Mouse (Mus musculus): Measurements from ENCODE around the gene Clybl. TPM values are rescaled to one million over a fixed set of nuclear protein-coding genes. Genes with fewer than 3 reads are reported as not detected.
A peak's percentile ranks its signal among the peaks of the same experiment; 100 is the strongest.

The Clybl gene
- polyA plus RNA-seq, 1 experiment from 2014 or later = 12.5 TPM

DNA sequence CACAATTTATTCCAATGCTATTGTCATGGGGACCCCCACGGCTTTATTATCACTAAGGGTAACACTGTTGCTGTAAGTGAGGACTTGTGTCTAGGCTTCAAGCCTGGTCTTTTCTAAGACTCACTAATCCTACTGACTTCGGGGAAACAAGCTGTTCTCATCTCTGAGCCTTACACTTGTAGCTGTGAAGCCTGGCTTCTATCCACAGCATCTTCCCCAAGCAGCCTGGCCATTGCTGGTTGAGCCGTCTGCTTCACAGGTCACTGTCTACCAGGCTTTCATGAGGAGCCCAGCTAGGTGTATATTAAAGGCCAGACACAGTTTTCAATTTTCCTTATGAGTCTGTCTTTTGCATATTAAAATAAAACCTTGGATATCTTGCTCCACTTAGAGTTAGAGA, 177.1 kb downstream of the Clybl start:
- Histone ChIP-seq H3K9me3 (no peaks in the 10 kb centered on the region), H3K4me3 (no peak overlapping the region), H3K9ac (no peak overlapping the region), H3K27me3 (replicated peaks) (no peaks in the 10 kb centered on the region; the same call in none of the 2 replicates), H3K4me2 (no peak overlapping the region), H3K4me1 (no peaks in the 10 kb centered on the region), H3K27ac (no peak overlapping the region), H3K36me3 (replicated peaks) (no peaks in the 10 kb centered on the region)
- ATAC-seq (replicated peaks) = no peak
- WGBS = 71% methylated on average over 3 of the region's 3 CpGs

DNA sequence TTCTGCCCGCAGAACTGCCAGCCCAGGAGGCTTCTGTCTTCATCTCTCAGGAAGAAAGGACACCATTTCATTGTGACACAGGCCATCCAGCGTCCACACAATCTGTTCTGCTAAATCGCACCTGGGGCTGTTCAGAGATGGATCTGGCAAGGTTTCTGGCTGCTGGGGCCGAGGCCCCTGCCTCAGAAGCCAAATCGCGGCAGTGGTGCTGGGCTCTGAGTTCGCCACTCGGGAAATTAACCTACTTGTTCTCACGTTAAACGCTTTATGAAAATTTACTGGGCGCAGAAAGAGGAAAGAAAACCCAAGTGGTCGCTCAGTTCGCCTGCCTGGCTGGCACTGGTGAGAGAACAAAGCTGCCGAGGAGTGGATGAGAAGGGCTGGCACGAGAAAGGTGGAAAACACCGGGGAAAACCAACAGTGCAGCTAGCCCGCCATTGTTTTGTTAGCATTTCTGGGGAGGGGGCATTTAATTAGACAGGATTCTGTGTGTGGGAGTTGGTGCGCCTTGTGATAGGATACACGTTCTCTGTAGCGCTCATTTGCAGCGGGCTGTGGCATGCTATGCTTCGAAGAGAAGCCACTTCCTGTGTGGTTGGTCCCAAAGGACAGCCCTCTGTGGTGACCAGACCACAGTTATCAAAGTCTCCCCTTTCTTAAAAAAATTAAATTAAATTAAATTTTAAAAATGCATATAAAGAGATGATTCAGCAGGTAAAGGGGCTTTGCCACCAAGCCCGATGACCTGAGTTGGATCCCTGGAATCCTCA, 177.8 kb downstream of the Clybl start:
- no peak overlapping the region for H3K4me2 ChIP-seq
- no peaks in the 10 kb centered on the region for H3K36me3 ChIP-seq (replicated peaks)
- no peak overlapping the region for H3K27ac ChIP-seq
- H3K27me3 ChIP-seq (replicated peaks) = peaks cover 4% of the 10 kb centered on the region
- H3K4me3 ChIP-seq = no peak overlapping the region
- ATAC-seq (replicated peaks) = no peak
- H3K9me3 ChIP-seq = no peaks in the 10 kb centered on the region
- H3K9ac ChIP-seq = no peak overlapping the region
- WGBS = 68% methylated on average over 23 of the region's 23 CpGs
- no peaks in the 10 kb centered on the region for H3K4me1 ChIP-seq

DNA sequence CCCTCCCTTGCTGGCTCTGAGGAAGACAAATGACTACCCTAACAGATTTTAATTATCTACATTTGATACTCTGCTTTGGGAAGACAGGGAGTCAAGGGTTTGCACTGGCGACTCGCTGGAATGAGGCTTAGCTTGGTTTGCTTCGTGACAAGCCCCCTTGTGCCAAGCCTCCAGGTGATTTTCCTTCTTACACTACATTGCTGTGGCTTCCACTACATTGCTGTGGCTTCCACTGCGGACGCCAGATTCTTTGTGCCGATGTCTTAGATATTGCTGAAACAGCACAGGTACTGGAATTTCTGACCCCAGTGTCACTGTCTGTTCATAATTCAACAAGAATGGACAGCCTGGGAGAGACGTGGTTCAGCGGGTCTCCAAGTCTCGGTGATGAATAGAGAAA, 180.3 kb downstream of the Clybl start:
- H3K4me2 ChIP-seq = no peak overlapping the region
- no peaks in the 10 kb centered on the region for H3K4me1 ChIP-seq
- no peak overlapping the region for H3K4me3 ChIP-seq
- H3K36me3 ChIP-seq (replicated peaks) = no peaks in the 10 kb centered on the region
- peaks cover 12% of the 10 kb centered on the region for H3K27me3 ChIP-seq (replicated peaks)
- H3K9ac ChIP-seq = no peak overlapping the region
- 83% methylated on average over 9 of the region's 9 CpGs for whole genome bisulfite sequencing
- no peak overlapping the region for H3K27ac ChIP-seq
- no peak for ATAC-seq (replicated peaks)
- H3K9me3 ChIP-seq = no peaks in the 10 kb centered on the region

DNA sequence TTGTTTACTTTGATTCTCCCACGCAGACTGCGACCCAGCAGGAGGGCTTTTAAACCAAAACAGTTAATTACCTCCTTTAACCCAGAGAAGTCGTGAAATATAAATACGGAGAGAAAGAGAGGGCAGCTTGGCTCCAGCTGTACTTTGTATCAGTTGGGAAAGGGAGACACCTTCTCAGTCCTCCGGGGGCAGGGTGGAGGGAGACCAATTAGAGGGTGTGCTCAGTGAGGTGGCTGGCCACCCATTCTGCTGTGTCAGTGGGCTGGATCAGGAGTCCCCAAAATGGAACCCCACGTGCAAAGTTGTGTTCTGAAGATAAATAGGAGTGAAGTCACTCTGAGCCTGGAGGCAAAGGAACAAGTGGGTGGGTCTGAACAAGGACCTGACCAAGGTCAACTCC, 181.7 kb downstream of the Clybl start:
- no peak overlapping the region for H3K27ac ChIP-seq
- no peak overlapping the region for H3K4me2 ChIP-seq
- H3K27me3 ChIP-seq (replicated peaks) = peaks cover 20% of the 10 kb centered on the region
- WGBS = 35% methylated on average over 6 of the region's 6 CpGs
- no peak overlapping the region for H3K9ac ChIP-seq
- no peaks in the 10 kb centered on the region for H3K36me3 ChIP-seq (replicated peaks)
- H3K4me1 ChIP-seq = no peaks in the 10 kb centered on the region
- H3K9me3 ChIP-seq = no peaks in the 10 kb centered on the region
- H3K4me3 ChIP-seq = no peak overlapping the region
- ATAC-seq (replicated peaks) = no peak

DNA sequence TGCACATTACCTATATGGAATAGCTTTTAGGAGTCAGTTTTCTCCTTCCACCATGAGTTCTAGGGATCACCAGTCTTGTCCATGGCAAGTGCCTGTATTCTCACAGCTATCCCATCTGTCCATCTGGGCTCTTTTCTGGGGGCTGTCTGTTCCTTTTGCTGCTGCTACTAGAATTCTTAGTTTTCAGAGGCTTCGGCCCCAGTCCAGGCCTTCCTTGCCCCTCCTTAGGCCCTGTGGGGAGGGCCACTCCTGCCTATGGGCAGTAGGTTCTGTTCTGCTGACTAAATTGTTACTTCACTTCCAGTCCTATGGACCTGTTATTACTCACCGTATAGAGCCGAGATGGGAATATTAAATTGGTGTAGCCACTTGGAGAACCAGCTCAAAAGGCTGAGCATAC, 182.5 kb downstream of the Clybl start:
- H3K4me3 ChIP-seq = no peak overlapping the region
- H3K36me3 ChIP-seq (replicated peaks) = no peaks in the 10 kb centered on the region
- no peak for ATAC-seq (replicated peaks)
- no peaks in the 10 kb centered on the region for H3K9me3 ChIP-seq
- H3K27me3 ChIP-seq (replicated peaks) = peaks cover 21% of the 10 kb centered on the region
- 97% methylated on average over 3 of the region's 3 CpGs for WGBS
- H3K9ac ChIP-seq = no peak overlapping the region
- H3K4me2 ChIP-seq = no peak overlapping the region
- H3K4me1 ChIP-seq = no peaks in the 10 kb centered on the region
- no peak overlapping the region for H3K27ac ChIP-seq

DNA sequence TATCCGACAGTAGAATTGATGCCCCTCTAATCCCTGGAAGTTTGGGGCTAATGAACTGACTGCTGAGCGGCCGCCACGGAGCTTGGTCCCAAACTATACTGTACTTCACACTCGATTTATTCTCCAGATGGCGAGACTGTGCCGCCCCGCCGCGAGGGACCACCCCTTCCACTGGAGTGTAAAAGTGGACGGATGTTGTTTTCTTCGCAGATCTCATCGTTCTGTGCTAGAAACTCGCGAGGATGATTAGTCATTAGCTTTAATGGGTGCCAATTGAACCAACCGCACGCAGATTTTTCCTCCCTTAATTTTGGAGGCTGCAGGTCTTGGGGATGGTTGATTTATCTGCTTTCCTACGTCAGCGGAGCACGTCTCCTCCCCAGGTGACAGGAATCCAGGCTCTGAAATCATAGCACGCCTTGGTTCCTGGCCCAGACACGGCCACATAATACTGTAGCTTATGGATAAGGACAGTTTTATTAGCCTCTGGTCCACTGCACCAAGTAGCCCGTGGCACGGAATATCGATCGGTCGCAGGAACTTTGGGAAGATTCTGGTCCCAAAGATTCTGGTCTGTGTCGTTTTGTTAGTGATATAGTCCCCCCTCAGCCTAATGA, 185.9 kb downstream of the Clybl start:
- no peak for ATAC-seq (replicated peaks)
- no peak overlapping the region for H3K9ac ChIP-seq
- H3K27ac ChIP-seq = no peak overlapping the region
- peaks cover 49% of the 10 kb centered on the region for H3K27me3 ChIP-seq (replicated peaks)
- no peak overlapping the region for H3K4me3 ChIP-seq
- no peaks in the 10 kb centered on the region for H3K9me3 ChIP-seq
- H3K4me1 ChIP-seq = no peaks in the 10 kb centered on the region
- 65% methylated on average over 28 of the region's 28 CpGs for WGBS
- H3K36me3 ChIP-seq (replicated peaks) = no peaks in the 10 kb centered on the region
- no peak overlapping the region for H3K4me2 ChIP-seq

DNA sequence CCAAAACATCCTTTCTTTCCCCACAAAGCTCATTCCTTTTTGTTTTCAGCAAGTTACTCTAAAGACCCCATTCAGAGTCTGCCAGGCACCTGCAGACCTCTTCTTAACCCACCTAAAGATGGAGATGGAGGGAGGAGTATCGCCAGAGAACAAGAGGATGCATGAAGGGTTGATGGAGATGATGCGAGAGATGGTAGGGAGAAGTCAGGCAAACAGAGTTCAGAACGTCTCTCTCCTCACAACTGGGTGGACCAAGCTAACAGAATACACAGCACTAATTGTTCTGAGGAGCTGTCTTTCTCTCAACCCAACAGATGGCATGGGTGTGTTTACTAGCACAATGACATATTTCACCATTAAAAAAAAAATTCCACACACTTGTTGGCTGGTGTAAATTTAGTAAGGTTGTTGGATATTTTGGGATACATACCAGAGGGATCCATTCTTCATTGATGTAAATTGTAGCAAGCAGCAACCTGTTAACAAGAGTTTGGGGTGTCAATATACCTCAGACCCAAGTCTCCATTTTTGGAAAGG, 186.4 kb downstream of the Clybl start:
- ATAC-seq (replicated peaks) = no peak
- Histone ChIP-seq H3K9ac (no peak overlapping the region), H3K9me3 (no peaks in the 10 kb centered on the region), H3K36me3 (replicated peaks) (no peaks in the 10 kb centered on the region), H3K27ac (no peak overlapping the region), H3K27me3 (replicated peaks) (peaks cover 53% of the 10 kb centered on the region), H3K4me3 (no peak overlapping the region), H3K4me2 (no peak overlapping the region), H3K4me1 (no peaks in the 10 kb centered on the region)
- 81% methylated on average over 3 of the region's 3 CpGs for WGBS

DNA sequence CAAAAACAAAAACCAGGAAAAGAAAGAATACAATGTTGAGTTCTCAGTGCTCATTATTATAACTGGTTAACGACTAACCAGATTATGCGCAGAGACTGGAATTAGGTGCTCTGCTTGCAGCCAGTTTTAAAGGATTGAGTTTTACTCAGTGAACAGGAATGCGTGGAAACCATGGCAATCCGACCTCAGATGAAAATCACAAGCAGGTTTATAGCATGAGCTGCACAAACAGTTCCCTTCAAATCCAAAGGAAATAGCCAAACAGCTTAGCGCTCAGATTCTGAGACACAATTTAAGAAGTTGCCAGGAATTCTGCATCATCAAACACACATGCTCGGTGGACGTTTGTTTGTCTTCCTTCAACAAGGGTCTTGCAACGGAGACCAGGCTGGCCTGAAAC, 187.0 kb downstream of the Clybl start:
- no peak overlapping the region for H3K4me2 ChIP-seq
- no peak overlapping the region for H3K9ac ChIP-seq
- peaks cover 56% of the 10 kb centered on the region for H3K27me3 ChIP-seq (replicated peaks)
- ATAC-seq (replicated peaks) = no peak
- H3K4me1 ChIP-seq = peaks cover 4% of the 10 kb centered on the region; the same call in 1 of the 2 replicates
- 82% methylated on average over 8 of the region's 8 CpGs for WGBS
- H3K4me3 ChIP-seq = no peak overlapping the region
- no peak overlapping the region for H3K27ac ChIP-seq
- no peaks in the 10 kb centered on the region for H3K9me3 ChIP-seq
- no peaks in the 10 kb centered on the region for H3K36me3 ChIP-seq (replicated peaks)

DNA sequence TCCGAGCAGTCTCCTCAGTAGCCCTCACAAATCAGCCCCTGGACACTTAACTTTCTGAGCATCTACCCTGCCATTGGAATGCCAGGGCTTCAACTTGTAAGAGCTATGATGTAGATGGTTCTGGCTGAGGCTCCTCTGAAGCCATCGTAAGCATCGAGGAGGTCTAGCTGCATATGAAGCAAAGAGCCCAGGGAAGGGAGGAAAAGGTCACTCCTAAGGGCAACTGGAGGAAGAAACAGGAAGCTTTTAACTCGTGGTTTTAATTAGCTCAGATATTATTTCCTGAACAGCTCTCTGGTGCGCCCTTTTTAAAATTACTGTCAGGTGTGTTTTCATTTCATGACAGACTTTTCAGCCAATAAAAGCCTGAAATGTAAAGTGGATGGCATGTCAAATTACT, 190.5 kb downstream of the Clybl start:
- Histone ChIP-seq H3K4me1 (peaks cover 13% of the 10 kb centered on the region; the same call in 1 of the 2 replicates), H3K27ac (no peak overlapping the region), H3K27me3 (replicated peaks) (peaks cover 63% of the 10 kb centered on the region), H3K4me2 (no peak overlapping the region), H3K9ac (no peak overlapping the region), H3K4me3 (no peak overlapping the region), H3K9me3 (no peaks in the 10 kb centered on the region), H3K36me3 (replicated peaks) (no peaks in the 10 kb centered on the region)
- WGBS = 66% methylated on average over 5 of the region's 5 CpGs
- ATAC-seq (replicated peaks) = no peak

DNA sequence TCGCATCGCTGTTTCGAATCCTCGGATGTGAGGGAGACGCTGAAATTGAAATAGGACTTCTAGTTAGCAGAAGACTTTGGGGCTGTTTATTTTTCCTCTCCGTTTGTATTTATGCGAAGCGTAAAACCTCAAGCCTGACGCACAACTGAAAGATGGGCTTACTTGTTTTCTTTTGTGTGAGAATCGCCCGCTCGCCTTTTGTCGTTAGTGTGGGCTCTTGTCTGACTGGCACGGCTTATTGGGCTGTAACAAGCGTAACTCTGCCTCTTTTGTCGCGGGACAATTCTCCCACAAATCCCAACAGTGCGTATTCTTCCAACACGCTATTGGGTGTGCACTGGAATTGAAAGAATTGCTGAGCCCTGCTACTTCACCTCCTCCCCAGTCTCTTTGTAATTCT, 192.0 kb downstream of the Clybl start:
- Histone ChIP-seq H3K4me3 (peak overlapping the region; percentile 8; the same call in 1 of the 2 replicates), H3K4me2 (peak overlapping the region; percentile 37), H3K9me3 (no peaks in the 10 kb centered on the region), H3K27ac (peak overlapping the region; percentile 27), H3K36me3 (replicated peaks) (no peaks in the 10 kb centered on the region), H3K4me1 (peaks cover 13% of the 10 kb centered on the region; the same call in 1 of the 2 replicates), H3K9ac (no peak overlapping the region), H3K27me3 (replicated peaks) (peaks cover 65% of the 10 kb centered on the region)
- peak; percentile 59 for ATAC-seq (replicated peaks)
- WGBS = 3% methylated on average over 19 of the region's 19 CpGs

DNA sequence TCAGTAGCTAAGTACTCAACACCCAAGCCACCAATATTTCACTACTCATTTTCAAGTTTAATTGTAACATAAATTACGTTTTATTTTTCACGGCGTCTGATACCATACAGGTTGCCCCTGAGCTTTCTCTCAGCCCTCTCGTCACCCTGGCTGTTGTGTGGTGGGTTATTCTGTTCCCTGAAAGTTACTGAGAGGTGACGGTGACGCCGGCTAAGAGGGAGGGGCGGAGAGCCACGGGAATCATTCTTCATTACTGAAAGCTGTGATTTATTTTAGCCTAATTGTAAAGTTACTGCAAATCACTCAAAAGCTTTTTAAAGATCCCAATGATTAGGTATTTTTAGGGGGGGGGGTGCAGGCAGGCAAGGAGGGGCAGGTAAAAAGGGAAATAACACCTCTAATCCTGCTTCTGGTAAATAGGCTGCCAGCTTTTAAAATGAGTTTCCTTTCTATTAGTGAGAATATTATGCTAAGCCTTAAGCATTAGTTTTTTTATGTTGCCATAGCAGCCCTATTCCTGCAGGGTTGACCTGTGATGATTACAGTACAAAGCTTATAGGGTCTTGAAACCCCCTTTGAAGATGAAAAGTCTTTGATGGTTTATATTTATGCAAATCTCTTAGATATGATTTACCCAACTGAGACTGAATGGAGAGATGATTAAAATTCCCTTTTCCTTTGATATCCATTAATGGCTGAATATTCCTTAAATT, 192.9 kb downstream of the Clybl start:
- Histone ChIP-seq H3K4me1 (peaks cover 13% of the 10 kb centered on the region; the same call in 1 of the 2 replicates), H3K9me3 (no peaks in the 10 kb centered on the region), H3K4me3 (no peak overlapping the region), H3K4me2 (peak overlapping the region; percentile 28; the same call in 1 of the 2 replicates), H3K9ac (no peak overlapping the region), H3K27ac (peak overlapping the region; percentile 67), H3K27me3 (replicated peaks) (peaks cover 69% of the 10 kb centered on the region), H3K36me3 (replicated peaks) (no peaks in the 10 kb centered on the region)
- peak; percentile 84 for ATAC-seq (replicated peaks)
- 5% methylated on average over 9 of the region's 9 CpGs for WGBS
